Mouse (Mus musculus): ENCODE data around the gene Prkar1a.

Gene Prkar1a

DNA sequence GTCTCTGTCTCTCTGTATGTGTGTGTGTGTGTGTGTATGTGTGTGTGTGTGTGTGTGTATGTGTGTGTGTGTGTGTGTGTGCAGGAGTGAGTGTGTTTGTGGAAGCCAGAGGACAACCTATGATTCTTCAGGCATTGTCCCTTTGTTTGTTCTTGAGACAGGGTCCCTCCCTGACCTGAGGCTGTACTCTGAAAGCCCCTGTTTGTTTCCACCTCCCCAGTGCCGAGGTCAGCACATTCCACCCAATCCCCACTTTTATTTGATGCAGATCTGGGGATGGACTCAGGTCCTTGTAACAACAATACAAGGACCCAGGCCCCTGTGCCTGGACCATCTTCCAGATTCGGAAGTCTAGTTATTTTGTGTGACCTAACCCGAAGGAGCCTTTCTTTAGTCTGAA is 58.2 kb downstream of the Prkar1a start:
- DNase-seq = no peak

DNA sequence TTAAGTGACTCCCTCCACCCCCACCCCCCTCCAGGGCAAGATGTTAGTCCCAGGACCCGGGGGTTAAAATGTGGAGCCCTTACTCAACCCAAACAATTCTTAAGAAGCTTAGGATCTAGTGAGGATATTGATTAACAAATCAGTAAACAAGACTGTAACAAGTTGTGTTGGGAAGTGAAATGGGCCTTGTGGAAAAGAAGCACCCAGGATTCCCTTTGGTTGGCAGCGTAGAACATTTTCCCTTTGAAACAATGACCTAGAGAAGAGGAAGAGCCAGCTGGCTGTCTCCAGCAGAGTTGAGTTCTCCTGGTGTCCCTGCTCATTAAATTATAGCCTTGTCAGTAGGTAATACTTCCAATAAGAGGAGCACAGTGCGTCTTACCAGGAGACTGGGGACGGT is 59.6 kb downstream of the Prkar1a start:
- DNase-seq = no peak

DNA sequence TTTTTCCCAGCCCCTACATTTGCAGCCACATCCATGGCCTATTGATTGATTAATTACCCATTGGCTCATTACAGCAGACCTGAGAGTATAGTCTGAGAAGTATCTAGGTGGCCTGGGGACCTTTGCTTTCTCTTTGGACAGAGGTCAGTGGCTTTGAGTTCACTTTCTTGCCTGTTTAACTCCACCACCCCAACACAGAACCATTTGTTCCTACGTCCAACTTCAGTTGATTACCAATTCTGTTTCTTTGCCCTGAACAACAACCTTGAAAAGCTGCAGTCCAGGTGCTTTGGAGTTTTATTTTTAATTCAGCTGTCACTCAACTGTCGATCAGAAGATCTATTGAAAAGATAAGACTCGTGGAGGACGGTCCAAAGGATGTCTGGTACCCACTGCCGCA is 60.3 kb downstream of the Prkar1a start:
- no peak for DNase-seq

DNA sequence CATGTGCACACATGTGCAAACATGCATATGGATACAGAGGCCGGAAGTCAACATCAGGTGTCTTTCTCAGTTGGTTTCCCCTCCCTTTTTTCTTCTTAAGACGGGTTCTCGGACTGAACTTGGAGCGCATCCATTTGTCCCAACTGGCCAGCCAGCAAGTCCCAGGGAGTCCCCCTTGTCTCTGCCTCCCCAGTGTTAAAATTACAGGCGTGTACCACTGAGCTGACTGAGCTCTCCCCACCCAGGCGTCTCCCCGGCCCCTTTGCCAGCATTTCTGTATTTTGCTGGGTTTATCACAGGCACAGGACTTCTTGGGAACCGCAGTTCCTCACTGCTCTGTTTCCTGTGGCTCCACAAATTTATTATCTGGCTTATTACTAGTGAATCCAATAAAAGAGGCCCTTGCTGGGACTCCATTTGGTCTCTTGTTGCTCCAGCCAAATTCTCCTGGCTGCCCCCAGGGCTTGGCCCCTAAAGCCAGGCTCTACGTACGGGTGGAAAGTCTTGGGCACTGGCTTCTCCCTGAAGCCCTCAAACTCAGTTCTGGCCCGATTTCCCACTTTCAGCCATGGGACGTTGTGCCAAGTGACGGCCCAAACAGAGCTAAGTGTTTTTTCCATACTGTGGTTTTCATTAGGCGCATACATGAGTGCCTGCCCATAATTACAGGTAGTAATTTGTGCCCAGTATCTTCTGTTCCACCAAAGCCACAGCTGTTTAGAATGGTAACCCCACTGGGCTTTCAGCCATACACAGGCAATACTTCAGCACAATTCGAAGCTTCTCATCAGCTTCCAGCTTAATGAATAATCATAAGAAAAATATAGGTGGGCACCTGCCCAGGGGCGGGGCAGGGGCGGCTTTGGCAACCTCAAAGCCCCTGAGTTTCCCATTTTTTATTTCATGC is 65.4 kb downstream of the Prkar1a start:
- DNase-seq = no peak

DNA sequence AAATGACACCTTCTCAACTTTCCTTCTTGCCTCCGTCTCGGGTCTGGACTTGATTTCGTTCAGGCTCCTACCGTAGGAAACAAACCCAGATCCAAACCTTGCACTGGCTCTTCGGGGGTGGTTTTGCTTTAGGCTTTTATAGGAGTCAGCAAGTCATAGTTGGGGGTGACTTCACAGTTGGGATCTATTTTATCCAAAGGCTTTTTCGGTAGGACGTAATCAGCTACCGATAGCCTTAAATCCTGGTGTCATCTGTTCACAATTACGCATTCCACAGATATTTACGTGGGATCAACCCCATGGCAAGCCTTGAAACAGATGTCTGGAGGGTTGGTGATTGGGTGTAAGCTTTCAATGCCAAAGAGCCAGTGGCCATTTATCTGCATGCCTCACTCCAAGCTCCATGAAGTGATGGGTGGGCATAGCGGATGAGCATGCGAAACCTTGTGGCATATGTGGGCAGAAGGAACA is 66.1 kb downstream of the Prkar1a start:
- no peak for DNase-seq

DNA sequence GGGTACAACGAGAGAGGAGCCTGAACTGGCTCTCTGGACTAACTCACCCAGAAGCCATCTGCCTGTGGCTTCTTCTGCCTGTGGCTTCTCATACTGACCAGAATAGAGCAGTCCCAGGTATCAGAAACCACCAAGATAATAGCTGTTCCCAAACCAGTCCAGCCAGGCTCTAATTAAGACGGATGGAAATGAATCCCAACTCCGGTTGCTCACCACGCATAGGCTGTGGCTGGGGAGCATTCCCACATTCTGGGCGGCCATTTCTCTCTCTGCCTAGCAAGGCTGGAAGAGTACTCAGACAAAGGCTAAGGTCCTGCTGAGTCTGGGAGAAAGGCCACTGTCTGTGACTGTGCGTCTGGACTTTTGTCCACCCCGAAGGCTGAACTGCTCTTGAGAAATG is 67.8 kb downstream of the Prkar1a start:
- no peak for DNase-seq

DNA sequence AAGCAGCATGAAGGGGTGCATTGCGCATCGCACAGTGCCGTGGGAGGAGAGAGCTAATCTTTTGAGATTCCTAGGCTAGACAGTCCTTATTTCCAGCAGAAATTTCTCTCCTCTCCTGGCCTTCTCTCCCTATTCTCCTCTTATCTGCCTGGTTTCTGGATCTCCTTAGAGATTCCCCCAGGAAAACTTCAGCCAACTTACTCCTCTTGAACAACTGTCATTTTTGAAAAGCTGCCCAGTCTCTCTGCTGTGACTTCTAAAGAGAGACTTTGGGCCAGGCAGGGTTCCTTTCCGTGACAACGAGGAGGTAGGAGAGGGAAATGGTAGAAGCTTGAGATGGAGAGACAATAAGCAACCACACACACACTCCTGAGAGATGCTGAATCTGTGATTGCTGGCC is 68.2 kb downstream of the Prkar1a start:
- no peak for DNase-seq

DNA sequence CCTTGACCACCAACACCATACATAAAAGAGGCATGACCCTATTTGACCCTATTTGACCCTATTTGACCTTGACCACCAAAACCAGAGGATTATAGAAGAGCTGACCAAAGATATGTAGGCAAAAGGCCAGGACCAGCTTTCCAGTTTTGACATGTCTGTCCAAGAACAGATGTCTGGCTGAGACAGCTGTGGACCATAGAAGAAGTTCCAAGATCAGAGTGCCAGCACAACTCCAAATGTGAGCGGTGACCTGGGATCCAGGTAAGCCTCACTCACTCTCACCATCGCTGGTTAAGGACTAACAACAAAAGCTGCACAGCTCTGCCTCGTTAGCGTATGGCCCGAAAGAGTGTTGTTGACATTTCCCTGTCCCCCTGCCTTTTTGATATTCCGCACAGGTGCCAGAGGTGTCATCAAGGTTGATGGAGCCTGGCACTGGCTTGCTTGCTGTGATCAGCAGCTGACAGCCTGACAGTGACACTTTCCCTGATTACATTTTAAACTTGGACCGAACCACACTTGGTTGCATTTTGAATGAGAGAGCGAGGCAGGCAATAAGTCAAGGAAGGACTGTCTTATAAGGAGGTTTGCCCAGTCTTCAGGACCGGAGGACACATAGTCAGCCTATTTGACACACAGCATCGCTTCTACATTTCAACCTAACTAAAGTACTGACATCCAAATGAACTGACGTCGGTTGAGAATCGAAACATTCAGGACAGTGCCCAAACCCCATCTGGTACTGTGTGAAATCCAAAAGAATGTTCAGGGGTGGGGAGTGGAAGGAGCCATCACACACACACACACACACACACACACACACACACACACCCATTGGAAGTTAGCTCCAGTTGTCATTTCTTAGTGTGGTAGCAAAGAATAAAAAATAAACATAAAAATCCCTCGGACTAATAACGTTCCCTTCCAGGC is 69.0 kb downstream of the Prkar1a start:
- no peak for DNase-seq
